Mouse (Mus musculus) cerebral cortex, adult 2 months (tissue): Measurements from ENCODE around the gene BC017158.

Experiments
- WGBS: fragments of 180-500 bp; shearing (Covaris S2); methylation state at CpG from one replicate; pipeline ENCODE4 v1.1.7; 2018; 5-methylcytosine and 5-hydroxymethylcytosine counted together

Gene BC017158

GRCm38 (mm10) chr7:128309216-128309615, 11.2 kb upstream of the BC017158 start:
- 53% methylated on average over 3 of the region's 3 CpGs for WGBS

- WGBS, result 6% methylated on average over 5 of the region's 5 CpGs
Observed at GRCm38 (mm10) chr7:128304907-128305306, 6.9 kb upstream of the BC017158 start.

DNA sequence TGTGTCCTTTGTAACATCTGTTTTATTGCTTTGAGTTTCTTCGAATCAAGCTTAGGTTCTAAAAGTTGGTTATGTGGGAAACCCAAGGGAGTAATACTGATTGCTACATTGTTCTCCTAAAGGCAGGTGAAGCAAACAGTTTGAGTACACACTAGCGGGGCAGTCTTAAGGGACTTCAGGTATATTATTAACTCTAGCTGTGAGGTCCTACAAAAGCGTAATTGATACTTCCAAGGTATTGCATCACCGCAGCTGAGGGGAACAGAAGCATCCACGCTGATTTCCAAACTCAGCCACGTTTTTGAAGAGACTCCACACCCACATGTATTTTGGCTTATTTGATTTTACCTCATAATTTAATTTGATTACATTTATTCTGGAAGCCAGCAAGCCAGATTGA, 6.2 kb upstream of the BC017158 start:
- WGBS, result 92% methylated on average over 6 of the region's 6 CpGs

GRCm38 (mm10) chr7:128302151-128302550, 4.2 kb upstream of the BC017158 start:
- WGBS, result 69% methylated on average over 3 of the region's 3 CpGs

GRCm38 (mm10) chr7:128300952-128301351, 3.0 kb upstream of the BC017158 start:
- 65% methylated on average over 3 of the region's 3 CpGs for WGBS

DNA sequence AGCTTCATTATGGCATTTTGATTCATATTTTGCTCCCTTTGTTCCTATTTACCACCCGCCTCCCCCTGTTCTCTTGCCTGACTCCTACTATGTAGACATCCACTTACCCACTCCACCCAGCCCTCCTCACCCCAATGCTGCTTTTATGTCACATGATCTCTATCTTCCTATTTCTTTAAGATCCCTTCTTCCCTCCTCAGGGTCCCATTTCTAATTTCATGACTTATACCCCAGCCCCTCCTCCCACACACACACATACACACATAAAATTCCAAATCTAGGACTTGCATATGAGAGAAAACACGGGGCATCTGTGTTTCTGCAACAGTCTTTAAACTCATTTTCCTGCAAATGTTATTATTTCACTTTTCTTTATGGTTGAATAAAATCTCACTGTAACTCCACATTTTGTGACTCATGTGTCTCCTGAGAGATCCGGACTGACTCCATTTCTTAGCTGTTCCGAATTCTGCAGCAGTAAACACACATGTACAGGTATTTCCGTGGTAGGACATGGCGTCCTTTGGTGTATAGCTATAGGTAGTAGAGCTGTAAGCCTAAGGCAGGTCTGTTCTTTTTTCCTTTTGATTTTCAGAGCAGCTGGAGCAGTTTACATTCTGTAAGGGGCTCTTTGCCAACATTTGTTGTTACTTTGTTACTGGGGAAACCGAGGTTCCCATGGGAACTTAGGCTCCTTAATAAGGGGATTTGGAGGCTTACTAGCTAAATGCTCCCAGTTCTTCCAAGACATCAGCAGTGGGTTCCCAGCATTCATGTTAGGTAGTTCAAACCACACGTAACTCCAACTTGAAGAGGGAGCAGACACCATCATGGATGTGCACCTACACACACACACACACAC, 742 bp upstream of the BC017158 start:
- WGBS, result 37% methylated on average over 8 of the region's 8 CpGs

DNA sequence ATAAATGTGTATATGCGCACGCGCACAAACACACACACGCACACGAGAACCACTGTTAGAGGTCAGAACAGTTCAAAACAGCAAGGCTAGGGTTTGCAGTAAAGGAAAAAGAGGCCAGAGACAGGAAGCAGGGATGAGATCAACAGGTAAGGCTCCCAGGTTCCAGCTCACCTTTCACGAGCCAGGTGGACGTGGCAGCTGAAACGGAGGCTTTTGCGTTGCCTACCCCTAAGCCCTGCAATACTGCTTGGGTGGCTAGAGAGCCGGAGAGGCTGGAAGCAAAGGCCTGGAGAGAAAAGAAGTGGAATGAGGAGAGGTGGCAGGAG, 716 bp downstream of the BC017158 start:
- 38% methylated on average over 10 of the region's 10 CpGs for WGBS

DNA sequence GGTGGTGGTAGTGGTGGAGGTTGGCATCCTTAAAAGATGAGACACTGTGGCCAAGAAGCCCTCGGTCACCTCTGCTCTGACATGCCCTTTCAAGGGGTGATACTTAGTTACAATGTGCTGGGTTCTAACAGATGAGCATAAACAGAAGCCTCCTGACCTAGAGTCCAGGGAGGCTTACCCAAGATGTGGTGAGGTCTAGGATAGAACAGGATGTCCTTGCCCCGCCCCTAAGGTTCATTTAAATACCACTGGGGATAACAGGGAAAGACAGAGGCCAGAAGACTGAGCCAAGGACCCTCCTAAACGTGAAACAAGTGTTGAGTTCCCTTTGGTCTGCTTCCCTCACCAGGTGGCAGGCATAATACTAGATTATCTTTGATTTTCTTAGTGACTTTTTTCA, 1.5 kb downstream of the BC017158 start:
- WGBS, result 85% methylated on average over 3 of the region's 3 CpGs

GRCm38 (mm10) chr7:128294785-128295184, 3.2 kb downstream of the BC017158 start:
- 95% methylated on average over 10 of the region's 10 CpGs for WGBS

- 54% methylated on average over 9 of the region's 9 CpGs for WGBS
Observed at GRCm38 (mm10) chr7:128288923-128289544, 8.9 kb downstream of the BC017158 start.

GRCm38 (mm10) chr7:128285060-128285459, 12.9 kb downstream of the BC017158 start:
- WGBS, result 93% methylated on average over 8 of the region's 8 CpGs

DNA sequence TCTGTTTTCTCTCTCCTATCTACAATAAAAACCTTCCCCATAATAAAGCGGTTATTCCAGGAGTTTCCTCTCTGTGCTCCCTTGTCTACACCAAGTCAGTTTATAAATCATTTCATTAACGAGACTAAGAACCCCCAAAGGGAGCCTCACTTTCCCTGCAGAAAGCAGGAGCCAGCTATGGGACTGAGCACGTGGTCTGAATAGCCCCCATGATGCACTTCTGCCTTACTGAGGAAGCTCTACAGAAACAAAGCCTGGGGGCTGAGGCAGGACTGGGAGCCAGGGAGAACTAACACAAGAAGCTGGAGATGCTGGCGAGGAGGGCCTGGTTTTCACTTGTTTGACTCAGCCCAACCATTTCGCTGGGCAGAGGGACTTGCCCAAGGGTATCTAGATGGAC, 13.9 kb downstream of the BC017158 start:
- 70% methylated on average over 5 of the region's 5 CpGs for WGBS

DNA sequence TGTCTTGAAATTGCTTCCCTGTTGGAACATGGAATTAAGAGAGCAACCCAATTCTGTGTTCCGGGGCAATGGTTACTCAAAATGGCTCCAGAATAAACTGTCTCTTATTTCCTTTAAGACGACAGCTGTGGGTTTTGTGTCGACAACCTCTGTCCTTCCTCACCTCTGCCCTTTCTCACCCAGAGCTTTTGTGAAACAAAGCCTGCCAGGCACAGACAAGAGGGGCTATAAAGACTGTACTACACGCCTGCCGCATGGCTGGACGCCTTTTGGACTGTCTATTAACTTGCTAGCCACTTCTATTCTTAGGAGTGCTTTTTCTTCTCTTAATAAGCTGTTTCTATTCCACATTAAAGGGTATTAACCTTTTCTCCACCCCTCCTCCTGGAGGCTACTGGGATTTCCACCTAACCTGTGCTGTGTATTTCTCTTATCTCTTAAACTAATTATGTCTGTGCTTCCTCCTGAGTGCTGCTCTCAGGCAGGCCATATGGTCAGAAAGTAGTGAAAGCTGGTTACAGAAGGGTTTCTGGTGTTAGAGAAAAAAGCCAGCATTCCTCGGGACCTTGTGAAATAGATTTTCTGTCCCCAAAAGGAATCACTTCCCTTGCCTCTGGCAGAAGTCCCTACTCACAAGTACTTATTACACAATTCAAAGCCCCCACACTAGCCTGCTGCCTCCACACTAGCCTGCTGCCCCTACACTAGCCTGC, 15.3 kb downstream of the BC017158 start:
- WGBS, result 74% methylated on average over 7 of the region's 7 CpGs

DNA sequence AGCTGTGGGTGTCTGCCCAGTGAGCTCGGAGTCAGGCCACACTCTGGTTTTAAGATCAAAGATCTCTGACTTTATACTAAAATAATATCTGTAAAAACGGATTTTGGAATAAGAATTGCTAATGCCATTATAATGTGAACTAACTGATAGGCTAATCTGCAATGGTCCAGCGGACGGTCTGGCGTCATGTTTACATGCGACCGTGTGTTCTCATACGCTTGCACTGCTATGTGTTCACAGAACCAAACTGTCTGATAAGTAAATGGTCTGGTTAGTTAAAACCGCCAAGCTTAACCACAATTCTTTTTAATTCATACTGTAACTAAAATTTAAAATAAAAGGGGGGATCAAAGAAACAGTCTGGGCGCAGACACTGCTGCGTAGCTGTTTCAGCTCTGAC, 16.2 kb downstream of the BC017158 start:
- WGBS, result 94% methylated on average over 11 of the region's 11 CpGs

DNA sequence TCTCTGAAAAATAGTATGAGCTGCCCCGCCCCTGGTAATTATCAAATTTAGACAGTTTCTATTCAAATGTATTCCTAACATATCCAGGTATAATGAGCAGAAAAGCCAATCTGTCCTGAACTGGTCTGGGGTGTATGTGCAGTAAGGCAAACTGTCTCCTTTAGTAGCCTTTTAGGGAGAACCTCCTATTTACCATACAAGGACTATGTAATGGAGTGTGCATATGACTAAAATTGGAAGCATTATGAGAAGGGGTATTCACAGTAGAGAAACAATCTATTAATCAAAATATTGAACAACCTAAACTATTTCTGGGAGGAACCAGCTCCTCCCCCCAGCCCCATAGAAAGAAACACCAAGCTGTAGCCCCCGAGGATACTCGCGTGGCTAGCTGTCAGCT, 18.2 kb downstream of the BC017158 start:
- WGBS, result 93% methylated on average over 4 of the region's 4 CpGs

DNA sequence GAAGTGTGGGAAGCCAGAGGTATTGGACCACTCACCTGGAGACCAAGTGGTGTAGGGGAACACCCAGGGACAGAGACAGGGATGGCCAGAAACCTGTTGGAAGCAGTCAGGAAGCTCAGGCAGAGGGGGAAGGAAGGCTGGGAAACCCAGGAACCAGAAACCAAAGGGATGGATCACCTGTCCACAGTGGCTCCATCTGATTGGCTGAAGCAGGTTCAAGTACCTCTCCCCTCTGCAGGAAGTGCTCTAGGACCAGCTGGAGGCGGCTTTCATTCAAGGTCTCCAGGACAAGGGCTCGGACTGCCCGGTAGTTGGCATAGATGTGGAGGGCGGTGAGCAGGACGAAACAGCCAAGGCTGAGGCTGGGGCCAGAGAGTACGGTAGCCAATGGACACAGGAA, 21.9 kb downstream of the BC017158 start:
- 90% methylated on average over 6 of the region's 6 CpGs for WGBS

- WGBS, result 90% methylated on average over 9 of the region's 9 CpGs
Observed at GRCm38 (mm10) chr7:128271496-128271895, 26.5 kb downstream of the BC017158 start.

DNA sequence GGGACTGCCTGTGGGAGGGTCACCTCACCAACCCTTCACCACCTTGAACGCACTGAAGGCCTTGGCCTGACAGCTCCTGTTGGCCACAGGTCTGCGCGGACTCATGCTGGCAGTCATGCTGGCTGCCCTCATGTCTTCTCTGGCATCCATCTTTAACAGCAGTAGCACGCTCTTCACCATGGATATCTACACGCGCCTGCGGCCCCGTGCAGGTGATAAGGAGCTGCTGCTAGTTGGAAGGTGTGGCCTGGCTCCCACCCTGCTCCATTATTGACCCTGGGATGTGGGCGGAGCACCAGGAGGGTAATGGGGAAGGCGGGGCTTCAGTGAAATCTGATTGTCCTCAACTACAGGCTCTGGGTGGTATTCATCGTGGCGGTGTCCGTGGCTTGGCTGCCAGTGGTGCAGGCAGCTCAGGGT, 27.5 kb downstream of the BC017158 start:
- 72% methylated on average over 13 of the region's 13 CpGs for WGBS

- 81% methylated on average over 7 of the region's 7 CpGs for WGBS
Observed at GRCm38 (mm10) chr7:128267813-128268212, 30.2 kb downstream of the BC017158 start.

GRCm38 (mm10) chr7:128267391-128267790, 30.6 kb downstream of the BC017158 start:
- WGBS, result 71% methylated on average over 13 of the region's 13 CpGs

- 81% methylated on average over 5 of the region's 5 CpGs for WGBS
Observed at GRCm38 (mm10) chr7:128266056-128266455, 31.9 kb downstream of the BC017158 start.

DNA sequence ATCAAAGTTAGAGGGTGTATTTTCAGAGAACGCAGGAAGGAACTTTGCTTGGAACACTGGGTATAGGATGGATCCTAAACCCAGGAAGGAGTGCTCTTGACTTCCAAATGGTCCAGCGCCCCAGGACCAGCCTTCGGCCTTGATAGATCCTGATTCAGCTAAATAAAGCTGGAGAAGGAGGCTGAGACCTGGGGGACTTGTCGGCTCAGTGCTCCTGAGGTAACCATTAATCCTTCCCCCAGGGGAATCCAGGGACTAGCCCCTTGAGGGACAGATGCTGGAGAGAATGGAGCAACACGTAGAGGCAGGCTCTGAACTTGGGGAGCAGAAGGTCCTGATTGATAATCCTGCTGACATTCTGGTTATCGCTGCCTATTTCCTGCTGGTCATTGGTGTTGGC, 32.6 kb downstream of the BC017158 start, which contains the start of gene Slc5a2:
Slc5a2 (plus strand) TSS at position 247 of the 400 bp plus-strand sequence.
- WGBS, result 91% methylated on average over 6 of the region's 6 CpGs
